8 mouse cellular contexts compared by ENCODE assay signal in the genomic region with DNA sequence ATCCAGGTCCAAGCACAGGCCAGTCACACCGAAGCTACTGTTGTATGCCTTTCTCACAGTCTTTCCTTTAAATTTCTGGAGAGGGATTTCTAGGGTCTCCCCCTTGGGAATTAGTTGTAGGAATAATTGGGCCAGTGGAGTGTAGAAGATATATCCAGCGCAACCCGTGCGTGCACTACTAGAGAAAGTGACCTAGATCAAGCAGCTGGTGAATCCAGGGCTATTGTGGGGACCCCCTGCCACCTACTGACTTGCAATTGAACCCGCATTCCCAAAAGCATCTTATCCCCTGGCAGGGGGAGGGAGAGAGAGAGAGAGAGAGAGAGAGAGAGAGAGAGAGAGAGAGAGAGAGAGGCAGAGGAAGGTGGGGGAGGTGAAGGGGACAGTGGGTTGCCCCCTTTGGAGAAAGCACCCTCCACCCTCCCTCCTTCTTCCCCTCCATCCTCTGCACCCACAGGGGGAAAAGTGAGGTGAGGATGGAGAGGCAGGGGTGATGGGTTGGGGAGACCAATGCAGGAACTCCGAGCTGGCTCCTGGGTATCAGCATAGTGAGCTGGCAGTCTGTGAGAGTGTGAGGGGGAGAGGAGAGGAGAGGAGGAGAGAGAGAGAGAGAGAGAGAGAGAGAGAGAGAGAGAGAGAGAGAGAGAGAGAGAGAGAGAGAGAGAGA. TPM values are rescaled to one million over a fixed set of nuclear protein-coding genes. Genes with fewer than 3 reads are reported as not detected.
DNase-seq lines count a peak whose midpoint lies in the region; ATAC-seq and TF ChIP-seq lines count a peak whose summit lies in the region.

A gene (plus strand): TSS at position 364 of the 667 bp plus-strand sequence.

- peak; percentile 43 to 58 for DNase-seq in layer of hippocampus, adult 2 months (ENCODE audit: low spot score in 2 of 2)
- DNase-seq in layer of hippocampus, adult 11-12 months (ENCODE audit: low spot score) = no peak
- no peak for DNase-seq in forebrain, embryonic 11.5 days (ENCODE audit: low spot score)
- no peak for DNase-seq in left cerebral cortex, adult 8-10 months (ENCODE audit: low spot score in 2 of 2)
- DNase-seq in cerebellum, postnatal 25 days = no peak
- DNase-seq in gastrocnemius, postnatal 25 days = no peak

- no peak within 1 kb of the TSS for H3K9ac ChIP-seq in forebrain, embryonic 11.5 days (ENCODE audit: low read length)
- peak within 1 kb of the TSS; percentile 63 for H3K9ac ChIP-seq in neural tube, embryonic 15.5 days (replicated peaks)

- no peaks in the 10 kb centered on the region for H3K9me3 ChIP-seq in forebrain, embryonic 11.5 days (ENCODE audit: control insufficient read depth, low read length)
- no peaks in the 10 kb centered on the region for H3K9me3 ChIP-seq in neural tube, embryonic 15.5 days (replicated peaks)

- TF ChIP-seq CTCF in layer of hippocampus, adult 2 months (conservative IDR thresholded peaks at IDR 0.05) = peak; percentile 33

- H3K4me3 ChIP-seq in layer of hippocampus, adult 2 months = peak within 1 kb of the TSS; percentile 79
- H3K4me3 ChIP-seq in forebrain, embryonic 11.5 days (ENCODE audit: low read depth, low read length) = peak within 1 kb of the TSS; percentile 1; the same call in 1 of the 2 replicates
- H3K4me3 ChIP-seq in neural tube, embryonic 15.5 days (replicated peaks) = peak within 1 kb of the TSS; percentile 47

- no peak for ATAC-seq in forebrain, embryonic 11.5 days (replicated peaks; ENCODE audit: low FRiP score)
- peak; percentile 77 for ATAC-seq in neural tube, embryonic 15.5 days (ENCODE audit: low FRiP score)
- no peak for ATAC-seq in erythroblast, adult 5-6 weeks (replicated peaks; ENCODE audit: low FRiP score, poor library complexity, severe bottlenecking)

- H3K27ac ChIP-seq in layer of hippocampus, adult 2 months = peak within 1 kb of the TSS; percentile 93
- H3K27ac ChIP-seq in forebrain, embryonic 11.5 days (ENCODE audit: low read depth, low read length) = no peak within 1 kb of the TSS
- H3K27ac ChIP-seq in neural tube, embryonic 15.5 days (replicated peaks) = peak within 1 kb of the TSS; percentile 86

- WGBS in forebrain, embryonic 11.5 days = 11% methylated on average over 6 of the region's 6 CpGs
- 18% methylated on average over 6 of the region's 6 CpGs for WGBS in neural tube, embryonic 15.5 days

- no peaks in the 10 kb centered on the region for H3K36me3 ChIP-seq in forebrain, embryonic 11.5 days (ENCODE audit: control insufficient read depth, insufficient read depth, low read length)
- H3K36me3 ChIP-seq in neural tube, embryonic 15.5 days = no peaks in the 10 kb centered on the region

- H3K4me2 ChIP-seq in forebrain, embryonic 11.5 days (ENCODE audit: low read depth, low read length, severe bottlenecking) = peak within 1 kb of the TSS; percentile 42
- H3K4me2 ChIP-seq in neural tube, embryonic 15.5 days = peak within 1 kb of the TSS; percentile 64

- peaks cover 2% of the 10 kb centered on the region; the same call in 1 of the 2 replicates for H3K27me3 ChIP-seq in forebrain, embryonic 11.5 days (ENCODE audit: control insufficient read depth, insufficient read depth, low read length)
- no peaks in the 10 kb centered on the region for H3K27me3 ChIP-seq in neural tube, embryonic 15.5 days (replicated peaks)

- peaks cover 2% of the 10 kb centered on the region; the same call in 1 of the 2 replicates for H3K4me1 ChIP-seq in forebrain, embryonic 11.5 days (replicated peaks; ENCODE audit: control insufficient read depth, insufficient read depth, low read length)
- H3K4me1 ChIP-seq in neural tube, embryonic 15.5 days = peaks cover 29% of the 10 kb centered on the region

RNA-seq across cellular contexts. Expression of the gene that starts here (rescaled TPM):
- total RNA-seq in layer of hippocampus, adult 2 months (2021) = 100 to 1,000 TPM; 751 TPM
- 2.4 and 2.6 TPM in 2 replicates for polyA plus RNA-seq in forebrain, embryonic 11.5 days (2014; fragmentation: Nextera tagmentation; extraction: Ambion mirVana)
- total RNA-seq in left cerebral cortex, adult 8-10 months (2022) = 100 to 1,000 TPM; 226 to 288 (median 261) TPM
- polyA plus RNA-seq in neural tube, embryonic 15.5 days (2015; fragmentation: Nextera tagmentation; extraction: Ambion mirVana) = 50.6 and 59.6 TPM in 2 replicates
- not detected in 2 replicates for total RNA-seq in erythroblast, adult 5-6 weeks (2015; ENCODE audit: low replicate concordance)
- not detected in 2 replicates for total RNA-seq in erythroblast, adult 5-6 weeks (2017; ENCODE audit: low replicate concordance)
- under 1 TPM; 0.05 to 0.69 TPM for total RNA-seq in gastrocnemius, postnatal 25 days (2021)

Comparison
In these comparisons a context has a peak if more than half of its experiments do, and no peak if none do; other contexts are left out.
1. RNA of the gene that starts here (total RNA-seq): 751 TPM in layer of hippocampus, adult 2 months and 226 to 288 TPM in left cerebral cortex, adult 8-10 months; 0.05 to 0.69 TPM in gastrocnemius, postnatal 25 days and not detected in erythroblast, adult 5-6 weeks; every median in the first group is over 100 times any median in the second.
2. RNA of the gene that starts here (polyA plus RNA-seq): 50.6 to 59.6 TPM in neural tube, embryonic 15.5 days; 2.4 to 2.6 TPM in forebrain, embryonic 11.5 days; every median in the first group is over 10 times any median in the second.
3. DNase-seq: peak in layer of hippocampus, adult 2 months (2 of 2); none in layer of hippocampus, adult 11-12 months (single experiment), forebrain, embryonic 11.5 days (single experiment), left cerebral cortex, adult 8-10 months (0 of 2), cerebellum, postnatal 25 days (0 of 2) and gastrocnemius, postnatal 25 days (single experiment).
4. H3K4me3 ChIP-seq: peak in every context shown above with its lines; median percentile 79 in layer of hippocampus, adult 2 months; 47 in neural tube, embryonic 15.5 days; 1 in forebrain, embryonic 11.5 days.